8 mouse cellular contexts compared by ENCODE assay signal in genomic region chr14:21369127-21369526, GRCm38 (mm10).
DNase-seq lines count a peak whose midpoint lies in the region; ATAC-seq lines count a peak whose summit lies in the region.

No protein-coding gene starts in this region.

- no peaks in the 10 kb centered on the region for H3K27me3 ChIP-seq in forebrain, embryonic 11.5 days (ENCODE audit: control insufficient read depth, insufficient read depth, low read length)
- H3K27me3 ChIP-seq in heart, embryonic 16.5 days (ENCODE audit: control insufficient read depth, insufficient read depth, low read length) = no peaks in the 10 kb centered on the region
- no peaks in the 10 kb centered on the region for H3K27me3 ChIP-seq in limb, embryonic 15.5 days
- no peaks in the 10 kb centered on the region for H3K27me3 ChIP-seq in neural tube, embryonic 15.5 days (replicated peaks)

- 0 out of 2 replicates have a peak overlapping the region, but pooled peaks have one; percentile 1 for H3K4me2 ChIP-seq in forebrain, embryonic 11.5 days (ENCODE audit: low read depth, low read length, severe bottlenecking)
- H3K4me2 ChIP-seq in heart, embryonic 16.5 days (ENCODE audit: low read depth, low read length) = no peak overlapping the region
- H3K4me2 ChIP-seq in limb, embryonic 15.5 days = no peak overlapping the region
- peak overlapping the region; percentile 22 for H3K4me2 ChIP-seq in neural tube, embryonic 15.5 days

- H3K9ac ChIP-seq in forebrain, embryonic 11.5 days (ENCODE audit: low read length) = no peak overlapping the region
- no peak overlapping the region for H3K9ac ChIP-seq in heart, embryonic 16.5 days (ENCODE audit: low read length)
- no peak overlapping the region for H3K9ac ChIP-seq in limb, embryonic 15.5 days
- 0 out of 2 replicates have a peak overlapping the region, but pooled peaks have one; percentile 28 for H3K9ac ChIP-seq in neural tube, embryonic 15.5 days (replicated peaks)

- no peaks in the 10 kb centered on the region for H3K9me3 ChIP-seq in forebrain, embryonic 11.5 days (ENCODE audit: control insufficient read depth, low read length)
- 0 out of 2 replicates have a peak, but pooled peaks cover 3% of the 10 kb centered on the region for H3K9me3 ChIP-seq in heart, embryonic 16.5 days (replicated peaks; ENCODE audit: control insufficient read depth, low read length)
- H3K9me3 ChIP-seq in limb, embryonic 15.5 days = no peaks in the 10 kb centered on the region
- no peaks in the 10 kb centered on the region for H3K9me3 ChIP-seq in neural tube, embryonic 15.5 days (replicated peaks)

- peak overlapping the region; percentile 85 for H3K27ac ChIP-seq in forebrain, embryonic 11.5 days (ENCODE audit: low read depth, low read length)
- H3K27ac ChIP-seq in heart, embryonic 16.5 days (ENCODE audit: low read length) = peak overlapping the region; percentile 65
- H3K27ac ChIP-seq in limb, embryonic 15.5 days = no peak overlapping the region
- peak overlapping the region; percentile 77 for H3K27ac ChIP-seq in neural tube, embryonic 15.5 days (replicated peaks)

- no peaks in the 10 kb centered on the region for H3K36me3 ChIP-seq in forebrain, embryonic 11.5 days (ENCODE audit: control insufficient read depth, insufficient read depth, low read length)
- H3K36me3 ChIP-seq in heart, embryonic 16.5 days (ENCODE audit: control insufficient read depth, insufficient read depth) = no peaks in the 10 kb centered on the region
- no peaks in the 10 kb centered on the region for H3K36me3 ChIP-seq in limb, embryonic 15.5 days
- no peaks in the 10 kb centered on the region for H3K36me3 ChIP-seq in neural tube, embryonic 15.5 days

- WGBS in forebrain, embryonic 11.5 days = 11% methylated on average over 5 of the region's 5 CpGs
- WGBS in heart, embryonic 16.5 days = 15% methylated on average over 5 of the region's 5 CpGs
- 8% methylated on average over 5 of the region's 5 CpGs for WGBS in limb, embryonic 15.5 days
- whole genome bisulfite sequencing in neural tube, embryonic 15.5 days = 3% methylated on average over 5 of the region's 5 CpGs

- H3K4me1 ChIP-seq in forebrain, embryonic 11.5 days (replicated peaks; ENCODE audit: control insufficient read depth, insufficient read depth, low read length) = peaks cover 2% of the 10 kb centered on the region; the same call in 1 of the 2 replicates
- peaks cover 25% of the 10 kb centered on the region for H3K4me1 ChIP-seq in heart, embryonic 16.5 days (ENCODE audit: control insufficient read depth, insufficient read depth, low read length)
- H3K4me1 ChIP-seq in limb, embryonic 15.5 days = peaks cover 15% of the 10 kb centered on the region
- peaks cover 18% of the 10 kb centered on the region for H3K4me1 ChIP-seq in neural tube, embryonic 15.5 days

- peak; percentile 97 for ATAC-seq in forebrain, embryonic 11.5 days (replicated peaks; ENCODE audit: low FRiP score)
- ATAC-seq in heart, embryonic 16.5 days (replicated peaks; ENCODE audit: extremely low read depth, insufficient read depth, low FRiP score) = peak; percentile 85
- ATAC-seq in limb, embryonic 15.5 days (ENCODE audit: insufficient number of reproducible peaks, low FRiP score, low TSS enrichment, low read depth) = peak; percentile 61; the same call in 1 of the 2 replicates
- ATAC-seq in neural tube, embryonic 15.5 days (ENCODE audit: low FRiP score) = peak; percentile 97
- no peak for ATAC-seq in activated CD4-positive, CD25-positive, alpha-beta regulatory T cell, adult 4 months

- peak; percentile 3 to 14 for DNase-seq in B cell, adult 2 months
- DNase-seq in adrenal gland, postnatal 25 days = peak; percentile 81
- DNase-seq in forebrain, embryonic 11.5 days (ENCODE audit: low spot score) = peak; percentile 84
- peak; percentile 84 for DNase-seq in kidney, postnatal 10 days

- H3K4me3 ChIP-seq in forebrain, embryonic 11.5 days (ENCODE audit: low read depth, low read length) = no peak overlapping the region
- no peak overlapping the region for H3K4me3 ChIP-seq in heart, embryonic 16.5 days (ENCODE audit: low read length)
- no peak overlapping the region for H3K4me3 ChIP-seq in limb, embryonic 15.5 days
- no peak overlapping the region for H3K4me3 ChIP-seq in neural tube, embryonic 15.5 days (replicated peaks)

Comparison
In these comparisons a context has a peak if more than half of its experiments do, and no peak if none do; other contexts are left out.
1. DNase-seq: peak in every context shown above with its lines; median percentile 84 in forebrain, embryonic 11.5 days; 84 in kidney, postnatal 10 days; 81 in adrenal gland, postnatal 25 days; 8 in B cell, adult 2 months.
2. H3K4me2 ChIP-seq: peak in forebrain, embryonic 11.5 days (single experiment) and neural tube, embryonic 15.5 days (single experiment); none in heart, embryonic 16.5 days (single experiment) and limb, embryonic 15.5 days (single experiment).